Mouse (Mus musculus) layer of hippocampus, postnatal 36 days (tissue): Measurements from ENCODE around the gene Cyth1. TPM values are rescaled to one million over a fixed set of nuclear protein-coding genes. Genes with fewer than 3 reads are reported as not detected.

Source experiments
- DNase-seq, 2 experiments: peaks; one replicate each; pipeline ENCODE4 v3.0.0; 2022
- total RNA-seq, 2 experiments: library from RNA; stranded (reverse); gene quantifications; 2 replicates each; pipeline ENCODE4 v1.2.3; 2021

Gene Cyth1
- total RNA-seq, 2 experiments from 2014 or later: 84.3 to 103 TPM

- peak in 1 of 2 experiments; percentile 49 for DNase-seq
Observed at GRCm38 (mm10) chr11:118150115-118150701, 98.2 kb downstream of the Cyth1 start.

- no peak for DNase-seq
Observed at GRCm38 (mm10) chr11:118147877-118148637, 100.3 kb downstream of the Cyth1 start.

GRCm38 (mm10) chr11:118146446-118146845 is 101.9 kb downstream of the Cyth1 start:
- no peak for DNase-seq

- no peak for DNase-seq
Observed at GRCm38 (mm10) chr11:118145771-118146351, 102.5 kb downstream of the Cyth1 start.

GRCm38 (mm10) chr11:118145092-118145491 is 103.3 kb downstream of the Cyth1 start:
- no peak for DNase-seq

- DNase-seq: no peak
Observed at GRCm38 (mm10) chr11:118143731-118144130, 104.7 kb downstream of the Cyth1 start.

GRCm38 (mm10) chr11:118142547-118143165 is 105.7 kb downstream of the Cyth1 start:
- DNase-seq: no peak

- no peak for DNase-seq
Observed at GRCm38 (mm10) chr11:118140771-118141565, 107.4 kb downstream of the Cyth1 start.

- DNase-seq: no peak
Observed at GRCm38 (mm10) chr11:118138347-118138746, 110.0 kb downstream of the Cyth1 start.

- DNase-seq: no peak
Observed at GRCm38 (mm10) chr11:118136172-118136632, 112.2 kb downstream of the Cyth1 start.

- no peak for DNase-seq
Observed at GRCm38 (mm10) chr11:118135271-118135670, 113.1 kb downstream of the Cyth1 start.

- DNase-seq: peak in 1 of 2 experiments; percentile 18
Observed at GRCm38 (mm10) chr11:118133752-118134169, 114.6 kb downstream of the Cyth1 start.

GRCm38 (mm10) chr11:118133133-118133751 is 115.2 kb downstream of the Cyth1 start:
- no peak for DNase-seq

- no peak for DNase-seq
Observed at GRCm38 (mm10) chr11:118132136-118132535, 116.3 kb downstream of the Cyth1 start.

GRCm38 (mm10) chr11:118130534-118130933 is 117.9 kb downstream of the Cyth1 start, which contains the start of gene Dnah17:
Dnah17 (minus strand) TSS chr11:118130634.
- DNase-seq: no peak

- no peak for DNase-seq
Observed at GRCm38 (mm10) chr11:118129812-118130211, 118.6 kb downstream of the Cyth1 start.

GRCm38 (mm10) chr11:118121592-118121991 is 126.8 kb downstream of the Cyth1 start:
- DNase-seq: no peak

GRCm38 (mm10) chr11:118118777-118119176 is 129.6 kb downstream of the Cyth1 start:
- DNase-seq: no peak

GRCm38 (mm10) chr11:118114581-118115110 is 133.7 kb downstream of the Cyth1 start:
- DNase-seq: no peak

GRCm38 (mm10) chr11:118113516-118114205 is 134.7 kb downstream of the Cyth1 start:
- DNase-seq: no peak

- peak; percentile 75 to 79 for DNase-seq
Observed at GRCm38 (mm10) chr11:118104001-118104400, 144.4 kb downstream of the Cyth1 start.
